Mouse (Mus musculus) liver, embryonic 14.5 days (tissue): ENCODE results near the gene Tnfrsf13b. TPM values are rescaled to one million over a fixed set of nuclear protein-coding genes. Genes with fewer than 3 reads are reported as not detected.

Experiments
- ATAC-seq: fragments of 200-750 bp; cut with Nextera tagmentation; 2 replicates; pipeline ENCODE4 v1.8.0; 2017; ENCODE audit warnings: moderate number of reproducible peaks, mild to moderate bottlenecking, moderate library complexity; ENCODE audit not compliant: insufficient read depth
- DNase-seq, 3 experiments: peaks; one replicate each; pipeline ENCODE4 v3.0.0-alpha.2; 2012 to 2013; ENCODE audit warnings: low read depth in 3 of 3, low spot score in 3 of 3
- H3K27ac ChIP-seq: fragments of 300-500 bp; sonication (generic); 2 replicates; pipeline ENCODE4 v1.5.1; 2014; ENCODE audit warnings: moderate library complexity, mild to moderate bottlenecking, control low read depth, inconsistent platforms
- H3K27me3 ChIP-seq: fragments of 300-500 bp; sonication (generic); 2 replicates; pipeline ENCODE4 v1.6.1; 2014; ENCODE audit warnings: mild to moderate bottlenecking, low read length, moderate library complexity; ENCODE audit not compliant: control insufficient read depth, insufficient read depth
- H3K36me3 ChIP-seq: fragments of 300-500 bp; sonication (generic); replicated peaks from 2 replicates; pipeline ENCODE4 v1.6.1; 2014; ENCODE audit warnings: low read depth; ENCODE audit not compliant: control insufficient read depth, insufficient read depth
- H3K4me1 ChIP-seq, 2 experiments: fragments of 200-500 bp in 1 of 2; fragments of 300-500 bp in 1 of 2; sonication (generic) in 1 of 2; replicated peaks; 2 replicates each; pipeline ENCODE4 v1.6.1; 2012 to 2014; ENCODE audit warnings: antibody characterized with exemption in 1 of 2, inconsistent platforms in 1 of 2, low read length in 1 of 2; ENCODE audit not compliant: control insufficient read depth in 2 of 2, insufficient read depth in 2 of 2
- H3K4me2 ChIP-seq: fragments of 300-500 bp; sonication (generic); 2 replicates; pipeline ENCODE4 v1.6.1; 2014; ENCODE audit warnings: low read depth, mild to moderate bottlenecking, control low read depth, moderate library complexity
- H3K4me3 ChIP-seq, 2 experiments: fragments of 200-500 bp in 1 of 2; fragments of 300-500 bp in 1 of 2; sonication (generic) in 1 of 2; 2 replicates each; pipeline ENCODE4 v1.5.1; 2012 to 2014; ENCODE audit warnings: low read depth in 2 of 2, low read length in 2 of 2, mild to moderate bottlenecking in 2 of 2, control low read depth in 1 of 2, inconsistent platforms in 1 of 2, moderate library complexity in 1 of 2; ENCODE audit not compliant: insufficient read depth in 1 of 2
- H3K9ac ChIP-seq: fragments of 300-500 bp; sonication (generic); replicated peaks from 2 replicates; pipeline ENCODE4 v1.6.1; 2014; ENCODE audit warnings: mild to moderate bottlenecking, control low read depth, moderate library complexity
- H3K9me3 ChIP-seq: fragments of 300-500 bp; sonication (generic); 2 replicates; pipeline ENCODE4 v1.6.1; 2016; ENCODE audit warnings: low read length, mixed read lengths; ENCODE audit not compliant: control insufficient read depth
- CTCF ChIP-seq: IDR thresholded peaks from 2 replicates; pipeline ENCODE4 v1.5.1; 2016; ENCODE audit warnings: antibody characterized with exemption, low read depth, control low read depth
- EP300 ChIP-seq: IDR thresholded peaks from 2 replicates; pipeline ENCODE4 v1.6.1; 2016; ENCODE audit warnings: antibody characterized with exemption, low read depth
- WGBS: fragments of 180-500 bp; shearing (Covaris S2); extraction: QIAGEN DNeasy Blood & Tissue Kit; methylation state at CpG from one replicate; pipeline ENCODE4 v1.1.7; 2014; ENCODE audit not compliant: insufficient replicate concordance; 5-methylcytosine and 5-hydroxymethylcytosine counted together
- polyA plus RNA-seq, 2 experiments: library from polyadenylated mRNA; depleted of rRNA in 1 of 2; stranded (reverse) in 1 of 2; unstranded in 1 of 2; fragments of >200 nt; fragmentation: Nextera tagmentation in 1 of 2; extraction: Ambion mirVana in 1 of 2; gene quantifications; 2 replicates each; pipeline versions ENCODE4 v1.2.1 to v1.2.3; 2012 to 2014

Tnfrsf13b gene
- polyA plus RNA-seq, 2 experiments = 3.7 to 3.9 TPM

DNA sequence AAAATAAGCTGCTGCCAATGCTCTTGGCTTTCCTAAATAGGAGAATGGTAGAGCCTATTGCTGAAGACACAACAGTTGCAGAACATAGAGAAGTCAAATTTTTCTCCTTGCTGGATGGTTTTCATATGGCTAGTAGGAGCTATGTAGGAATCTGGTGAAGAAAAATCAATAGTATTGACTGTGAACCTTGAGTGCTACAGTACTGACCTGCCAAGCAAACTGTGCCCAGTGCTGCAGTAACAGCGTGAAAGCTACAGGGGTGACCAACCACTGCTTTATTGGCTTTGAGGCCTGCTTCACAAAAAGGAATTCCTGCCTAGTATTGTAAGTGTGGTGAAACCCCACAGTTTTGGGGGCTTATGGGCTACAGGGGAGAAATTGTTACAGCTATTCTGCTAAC, 28.5 kb upstream of the Tnfrsf13b start:
- TF ChIP-seq EP300 (no peak), CTCF (no peak)
- WGBS = 35% methylated on average over 1 of the region's 1 CpGs
- H3K4me3 ChIP-seq = no peak overlapping the region
- H3K27me3 ChIP-seq = no peaks in the 10 kb centered on the region
- no peaks in the 10 kb centered on the region for H3K36me3 ChIP-seq
- H3K27ac ChIP-seq = no peak overlapping the region
- DNase-seq (no peak), ATAC-seq (no peak)
- no peak overlapping the region for H3K4me2 ChIP-seq
- no peak overlapping the region for H3K9ac ChIP-seq
- no peaks in the 10 kb centered on the region for H3K9me3 ChIP-seq
- no peaks in the 10 kb centered on the region for H3K4me1 ChIP-seq

DNA sequence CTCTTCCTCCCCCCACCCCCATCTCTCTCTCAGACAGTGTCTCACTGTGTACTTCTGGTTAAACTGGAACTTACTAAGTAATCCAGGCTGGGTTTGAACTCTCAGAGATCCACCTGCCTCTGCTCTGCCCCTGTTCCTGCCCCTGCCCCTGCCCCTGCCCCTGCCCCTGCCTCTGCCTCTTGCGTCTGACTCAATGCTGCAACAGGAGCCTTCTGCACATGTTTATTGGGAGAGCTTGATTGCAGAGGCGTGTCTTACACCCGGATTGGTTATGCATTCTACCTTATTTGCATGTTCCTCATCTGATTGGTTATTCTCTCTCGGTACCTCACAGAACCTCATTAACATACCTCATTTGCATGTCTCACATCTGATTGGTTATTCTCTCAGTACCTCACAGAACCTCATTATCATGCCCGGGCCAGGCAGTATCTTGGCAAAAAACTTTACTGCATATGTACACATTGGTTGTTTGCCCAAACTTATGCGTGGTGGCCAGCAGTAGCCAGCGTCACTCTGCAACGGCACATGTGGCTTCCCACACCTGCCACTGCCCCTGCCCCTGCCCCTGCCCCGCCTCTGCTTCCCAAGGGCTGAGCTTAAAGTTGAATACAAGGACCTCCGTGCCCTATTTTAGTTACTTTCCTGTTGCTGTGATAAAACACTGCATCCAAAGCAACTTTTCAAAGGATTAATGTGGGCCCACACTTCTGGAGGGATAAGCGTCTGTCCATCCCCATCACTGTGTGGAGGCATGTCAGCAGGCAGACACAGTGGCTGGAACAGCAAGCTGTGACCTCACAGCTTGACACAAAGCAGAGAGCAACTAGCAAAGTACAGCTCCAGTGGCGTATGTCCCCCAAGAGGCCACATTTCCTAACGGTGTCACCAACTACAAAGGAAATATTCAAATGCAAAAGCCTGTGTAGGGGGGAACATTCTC, 23.9 kb upstream of the Tnfrsf13b start:
- no peaks in the 10 kb centered on the region for H3K36me3 ChIP-seq
- ATAC-seq (no peak), DNase-seq (no peak)
- H3K4me2 ChIP-seq = no peak overlapping the region
- peaks cover 0 to 5% of the 10 kb centered on the region in 2 experiments; a peak in 1 of 4 replicates for H3K4me1 ChIP-seq
- no peaks in the 10 kb centered on the region for H3K9me3 ChIP-seq
- 57% methylated on average over 12 of the region's 13 CpGs for WGBS
- TF ChIP-seq CTCF (no peak), EP300 (no peak)
- no peaks in the 10 kb centered on the region for H3K27me3 ChIP-seq
- no peak overlapping the region for H3K27ac ChIP-seq
- no peak overlapping the region for H3K4me3 ChIP-seq
- H3K9ac ChIP-seq = no peak overlapping the region

DNA sequence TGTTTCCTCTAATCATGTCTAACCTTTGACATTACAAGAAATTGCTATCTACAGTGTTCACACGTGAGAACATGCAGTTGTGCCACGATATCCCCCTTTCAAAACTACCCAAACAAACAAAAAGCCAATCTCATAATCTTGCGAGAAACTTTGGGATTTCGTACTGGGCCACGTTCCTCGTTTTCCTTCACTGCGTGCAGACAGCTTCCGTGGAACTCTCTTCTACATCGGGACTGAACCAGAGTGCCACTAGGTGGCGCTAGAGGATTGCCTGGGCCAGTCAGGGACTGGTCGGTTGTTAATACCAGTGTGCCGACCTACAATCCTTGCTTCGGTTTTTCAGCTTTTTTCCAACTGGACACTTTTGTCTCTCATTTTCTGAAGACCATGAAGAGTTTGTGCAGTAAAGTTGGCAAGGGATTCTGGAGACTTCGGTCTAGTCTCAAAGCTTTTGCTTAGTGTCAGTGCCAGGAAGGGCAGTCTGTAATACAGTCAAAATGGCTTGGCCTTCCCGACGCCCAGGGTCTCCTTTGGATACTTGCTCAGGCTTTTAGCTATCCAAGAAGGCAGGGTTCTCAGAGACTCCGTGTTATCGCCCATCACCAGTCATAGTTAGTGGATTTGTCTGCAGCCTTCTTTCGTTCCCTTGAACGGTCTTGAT, 22.2 kb upstream of the Tnfrsf13b start:
- WGBS = 19% methylated on average over 20 of the region's 20 CpGs
- no peak for TF ChIP-seq EP300
- peak; percentile 99 for TF ChIP-seq CTCF
- Histone ChIP-seq H3K4me3 (no peak overlapping the region), H3K4me1 (peaks cover 0 to 5% of the 10 kb centered on the region in 2 experiments; a peak in 1 of 4 replicates), H3K27me3 (no peaks in the 10 kb centered on the region), H3K36me3 (no peaks in the 10 kb centered on the region), H3K27ac (no peak overlapping the region), H3K9me3 (no peaks in the 10 kb centered on the region), H3K4me2 (peak overlapping the region; percentile 24; the same call in 1 of the 2 replicates), H3K9ac (no peak overlapping the region)
- ATAC-seq (peak; percentile 59; the same call in 1 of the 2 replicates), DNase-seq (peak; percentile 59 to 66 (median 64))

DNA sequence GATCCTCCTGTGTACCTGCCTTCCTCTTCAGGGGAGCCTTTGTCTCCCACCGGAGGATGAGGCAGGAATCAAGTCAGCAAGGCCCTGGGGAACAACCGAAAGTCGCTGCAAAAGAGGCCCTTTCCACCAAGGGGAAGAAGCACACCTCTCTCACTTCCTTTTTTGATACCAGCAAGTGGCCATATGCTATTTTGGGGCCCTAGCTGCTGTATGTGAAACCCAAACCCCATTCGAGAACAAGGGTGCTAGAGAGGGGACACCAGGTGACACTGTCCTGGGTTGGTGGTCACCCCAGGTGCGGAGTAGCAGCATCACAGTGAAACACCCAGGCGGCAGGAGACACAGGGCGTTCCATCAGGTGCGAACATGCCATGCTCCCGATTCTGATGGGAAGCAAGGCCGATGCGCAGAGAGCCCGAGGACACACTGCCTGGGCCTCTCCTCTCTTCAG, 17.6 kb upstream of the Tnfrsf13b start:
- Histone ChIP-seq H3K27me3 (no peaks in the 10 kb centered on the region), H3K9ac (no peak overlapping the region), H3K9me3 (no peaks in the 10 kb centered on the region), H3K27ac (no peak overlapping the region), H3K4me2 (no peak overlapping the region), H3K36me3 (no peaks in the 10 kb centered on the region), H3K4me1 (peaks cover 0 to 4% of the 10 kb centered on the region in 2 experiments; a peak in 1 of 4 replicates), H3K4me3 (no peak overlapping the region)
- 46% methylated on average over 12 of the region's 12 CpGs for WGBS
- ATAC-seq = no peak
- TF ChIP-seq CTCF (no peak), EP300 (no peak)
- DNase-seq = no peak

DNA sequence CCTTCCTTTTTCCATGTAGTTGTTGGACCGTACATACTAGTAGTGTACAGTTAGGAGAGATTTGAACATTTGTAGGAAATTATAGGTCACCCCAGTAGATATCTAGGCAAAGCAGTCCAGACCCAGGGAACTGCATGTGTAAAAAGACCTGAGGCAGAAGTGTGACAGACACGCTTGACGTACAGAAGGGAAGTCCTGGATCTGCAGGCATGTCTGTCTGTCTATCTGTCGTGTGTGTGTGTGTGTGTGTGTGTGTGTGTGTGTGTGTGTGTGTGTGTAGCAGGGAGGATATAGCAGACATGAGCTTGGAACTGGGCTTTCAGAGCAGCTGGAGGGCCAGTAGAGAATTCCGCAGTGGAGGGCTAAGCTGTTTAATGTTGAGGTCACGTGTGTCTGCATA, 16.8 kb upstream of the Tnfrsf13b start:
- H3K27me3 ChIP-seq = no peaks in the 10 kb centered on the region
- DNase-seq (no peak), ATAC-seq (no peak)
- H3K27ac ChIP-seq = no peak overlapping the region
- no peak overlapping the region for H3K9ac ChIP-seq
- H3K4me3 ChIP-seq = no peak overlapping the region
- TF ChIP-seq CTCF (no peak), EP300 (no peak)
- 64% methylated on average over 6 of the region's 6 CpGs for WGBS
- H3K9me3 ChIP-seq = no peaks in the 10 kb centered on the region
- no peaks in the 10 kb centered on the region for H3K4me1 ChIP-seq
- H3K36me3 ChIP-seq = no peaks in the 10 kb centered on the region
- no peak overlapping the region for H3K4me2 ChIP-seq
